Mouse (Mus musculus): ENCODE data around the gene Psma4. TPM values are rescaled to one million over a fixed set of nuclear protein-coding genes. Genes with fewer than 3 reads are reported as not detected.

Psma4 gene
- polyA plus RNA-seq, 1 experiment from 2014 or later: 280 TPM

- WGBS: 78% methylated on average over 3 of the region's 3 CpGs
- H3K27me3 ChIP-seq: no peaks in the 10 kb centered on the region
- ATAC-seq (ENCODE audit: insufficient number of reproducible peaks, low FRiP score, low TSS enrichment, low read depth): no peak
Observed at GRCm38 (mm10) chr9:54990362-54990761, 39.8 kb downstream of the Psma4 start.

GRCm38 (mm10) chr9:54994381-54994780 is 43.8 kb downstream of the Psma4 start:
- 49% methylated on average over 3 of the region's 3 CpGs for WGBS
- H3K27me3 ChIP-seq: no peaks in the 10 kb centered on the region

More at GRCm38 (mm10) chr9:54990362-54990761, 39.8 kb downstream of the Psma4 start:
- no peak overlapping the region for H3K27ac ChIP-seq (replicated peaks)
- H3K9me3 ChIP-seq (replicated peaks): no peaks in the 10 kb centered on the region
- no peak overlapping the region for H3K4me3 ChIP-seq (replicated peaks)
- no peaks in the 10 kb centered on the region for H3K4me1 ChIP-seq
- H3K9ac ChIP-seq: no peak overlapping the region
- no peak overlapping the region for H3K4me2 ChIP-seq (replicated peaks)
- H3K36me3 ChIP-seq: no peaks in the 10 kb centered on the region

GRCm38 (mm10) chr9:54995645-54996044 is 45.1 kb downstream of the Psma4 start:
- H3K4me3 ChIP-seq (replicated peaks): no peak overlapping the region
- WGBS: 81% methylated on average over 3 of the region's 3 CpGs
- H3K27me3 ChIP-seq: no peaks in the 10 kb centered on the region
- H3K27ac ChIP-seq (replicated peaks): no peak overlapping the region
- no peak overlapping the region for H3K4me2 ChIP-seq (replicated peaks)
- no peak overlapping the region for H3K9ac ChIP-seq
- ATAC-seq (ENCODE audit: insufficient number of reproducible peaks, low FRiP score, low TSS enrichment, low read depth): no peak
- H3K9me3 ChIP-seq (replicated peaks): no peaks in the 10 kb centered on the region
- no peaks in the 10 kb centered on the region for H3K36me3 ChIP-seq
- no peaks in the 10 kb centered on the region for H3K4me1 ChIP-seq

More at GRCm38 (mm10) chr9:54994381-54994780, 43.8 kb downstream of the Psma4 start:
- Histone ChIP-seq H3K4me3 (replicated peaks) (no peak overlapping the region), H3K4me2 (replicated peaks) (no peak overlapping the region), H3K9ac (no peak overlapping the region), H3K4me1 (no peaks in the 10 kb centered on the region), H3K36me3 (no peaks in the 10 kb centered on the region), H3K27ac (replicated peaks) (no peak overlapping the region), H3K9me3 (replicated peaks) (no peaks in the 10 kb centered on the region)
- ATAC-seq (ENCODE audit: insufficient number of reproducible peaks, low FRiP score, low TSS enrichment, low read depth): no peak

GRCm38 (mm10) chr9:55003609-55004008 is 53.0 kb downstream of the Psma4 start:
- Histone ChIP-seq H3K4me1 (no peaks in the 10 kb centered on the region), H3K4me3 (replicated peaks) (no peak overlapping the region), H3K27me3 (no peaks in the 10 kb centered on the region), H3K36me3 (no peaks in the 10 kb centered on the region), H3K4me2 (replicated peaks) (no peak overlapping the region), H3K9ac (no peak overlapping the region), H3K9me3 (replicated peaks) (no peaks in the 10 kb centered on the region), H3K27ac (replicated peaks) (no peak overlapping the region)
- no peak for ATAC-seq (ENCODE audit: insufficient number of reproducible peaks, low FRiP score, low TSS enrichment, low read depth)
- WGBS: 50% methylated on average over 4 of the region's 4 CpGs

Other genes with a start within 250 kb of the Psma4 start
- gene Wdr61, start 216.3 kb upstream of the Psma4 start, polyA plus RNA-seq (2015; fragmentation: Nextera tagmentation; extraction: Ambion mirVana): 142 and 143 TPM in 2 replicates
- gene Crabp1, start 186.0 kb upstream of the Psma4 start, polyA plus RNA-seq (2015; fragmentation: Nextera tagmentation; extraction: Ambion mirVana): 472 and 489 TPM in 2 replicates
- gene Ireb2, start 87.0 kb upstream of the Psma4 start, polyA plus RNA-seq (2015; fragmentation: Nextera tagmentation; extraction: Ambion mirVana): 26.2 and 27.2 TPM in 2 replicates
- gene Hykk, start 33.5 kb upstream of the Psma4 start, polyA plus RNA-seq (2015; fragmentation: Nextera tagmentation; extraction: Ambion mirVana): 4.7 and 5.4 TPM in 2 replicates
- 0.92 and 1.0 TPM in 2 replicates for gene AY074887, start 208 bp downstream of the Psma4 start, polyA plus RNA-seq (2015; fragmentation: Nextera tagmentation; extraction: Ambion mirVana)
- 0.43 and 0.73 TPM in 2 replicates for gene Chrna5, start 30.1 kb downstream of the Psma4 start, polyA plus RNA-seq (2015; fragmentation: Nextera tagmentation; extraction: Ambion mirVana)
- gene Chrna3, start 75.8 kb downstream of the Psma4 start, polyA plus RNA-seq (2015; fragmentation: Nextera tagmentation; extraction: Ambion mirVana): 0.49 and 0.54 TPM in 2 replicates
- gene Chrnb4, start 98.0 kb downstream of the Psma4 start, polyA plus RNA-seq (2015; fragmentation: Nextera tagmentation; extraction: Ambion mirVana): 0.59 and 0.65 TPM in 2 replicates
- gene Ube2q2, start 198.1 kb downstream of the Psma4 start, polyA plus RNA-seq (2015; fragmentation: Nextera tagmentation; extraction: Ambion mirVana): 32.2 and 34.0 TPM in 2 replicates